Mouse (Mus musculus): ENCODE results near the gene Gm2564. TPM values are rescaled to one million over a fixed set of nuclear protein-coding genes. Genes with fewer than 3 reads are reported as not detected.
"Not testable (repeated sequence)": the region's sequence is repeated elsewhere in the genome, so short reads cannot be mapped to it uniquely, and the experiment has no call there.

The Gm2564 gene
- not detected for polyA plus RNA-seq (2012; fragmentation: generic; extraction: Trizol)
- long read RNA-seq, experiment 1 = 0 reads
- long read RNA-seq, experiment 2 = 0 reads

DNA sequence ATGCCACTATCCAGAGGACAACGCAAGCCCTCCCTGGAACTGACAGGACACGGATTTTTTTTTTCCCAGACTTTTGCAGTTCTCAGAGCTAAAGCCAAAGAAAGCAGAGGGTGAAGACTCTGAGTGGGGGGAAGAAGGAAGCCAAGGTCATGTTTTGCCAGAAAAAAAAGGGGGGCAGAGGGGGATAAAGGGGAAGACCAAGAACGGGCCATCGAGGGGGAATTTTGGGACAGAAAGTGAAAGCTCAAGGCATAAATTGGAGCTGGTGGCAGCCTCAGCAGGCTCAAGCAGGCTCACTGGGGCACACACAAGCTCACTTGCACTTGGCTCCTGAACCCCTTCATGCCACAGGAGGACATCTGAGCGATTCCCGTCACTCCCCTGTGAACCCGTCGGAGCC, at the start of gene Gm2564:
Gm2564 (plus strand) TSS at position 301 of the 400 bp plus-strand sequence.
- not testable (repeated sequence) for H3K79me3 ChIP-seq (ENCODE audit: low read depth); H3K27me3 ChIP-seq (ENCODE audit: control insufficient read depth, insufficient read depth, insufficient read length); H3ac ChIP-seq (ENCODE audit: control insufficient read depth, insufficient read length, low read depth); H3K4me3 ChIP-seq (ENCODE audit: insufficient read depth, poor library complexity, severe bottlenecking); H3K79me2 ChIP-seq (ENCODE audit: control insufficient read depth, insufficient read depth); H3K36me3 ChIP-seq (ENCODE audit: control insufficient read depth, insufficient read depth)

GRCm38 (mm10) chr4:42611895-42612294, 17.6 kb upstream of the Gm2564 start, which contains the start of gene Gm10591:
TSS of gene Gm10591 (plus strand) at chr4:42612195.
- not testable (repeated sequence) for H3ac ChIP-seq (ENCODE audit: control insufficient read depth, insufficient read length, low read depth); H3K36me3 ChIP-seq (ENCODE audit: control insufficient read depth, insufficient read depth); H3K27me3 ChIP-seq (ENCODE audit: control insufficient read depth, insufficient read depth, insufficient read length); H3K79me3 ChIP-seq (ENCODE audit: low read depth); H3K4me3 ChIP-seq (ENCODE audit: insufficient read depth, poor library complexity, severe bottlenecking); H3K79me2 ChIP-seq (ENCODE audit: control insufficient read depth, insufficient read depth)

- not testable (repeated sequence) for H3ac ChIP-seq (ENCODE audit: control insufficient read depth, insufficient read length, low read depth); H3K36me3 ChIP-seq (ENCODE audit: control insufficient read depth, insufficient read depth); H3K4me3 ChIP-seq (ENCODE audit: insufficient read depth, poor library complexity, severe bottlenecking); H3K79me2 ChIP-seq (ENCODE audit: control insufficient read depth, insufficient read depth); H3K27me3 ChIP-seq (ENCODE audit: control insufficient read depth, insufficient read depth, insufficient read length); H3K79me3 ChIP-seq (ENCODE audit: low read depth)
Measured at GRCm38 (mm10) chr4:42654951-42655350, 25.4 kb downstream of the Gm2564 start, which contains the start of gene Ccl27b. TSS of gene Ccl27b (plus strand) at chr4:42655251.

DNA sequence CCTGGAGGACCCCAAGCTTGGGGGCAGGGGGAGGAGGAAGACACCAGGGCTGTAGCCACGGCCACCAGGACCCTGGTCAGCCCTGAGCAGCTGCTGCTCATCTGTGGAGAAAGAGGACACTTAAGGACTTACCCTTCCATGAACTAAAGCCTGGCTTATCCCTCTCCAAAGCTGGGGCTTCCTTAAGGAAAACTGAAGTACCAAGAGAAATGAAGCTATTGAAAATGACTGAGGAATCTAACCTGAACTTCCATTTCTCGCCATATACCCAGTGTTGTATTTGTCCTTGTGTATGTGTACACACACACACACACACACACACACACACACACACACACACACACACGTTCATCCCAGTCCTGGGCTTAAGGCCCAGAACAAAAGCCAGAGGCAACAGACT, 32.3 kb downstream of the Gm2564 start, which contains the start of gene Il11ra2:
Il11ra2 (minus strand) TSS at position 101 of the 400 bp plus-strand sequence.
- H3ac ChIP-seq (ENCODE audit: control insufficient read depth, insufficient read length, low read depth); H3K4me3 ChIP-seq (ENCODE audit: insufficient read depth, poor library complexity, severe bottlenecking); H3K79me3 ChIP-seq (ENCODE audit: low read depth); H3K36me3 ChIP-seq (ENCODE audit: control insufficient read depth, insufficient read depth); H3K27me3 ChIP-seq (ENCODE audit: control insufficient read depth, insufficient read depth, insufficient read length); H3K79me2 ChIP-seq (ENCODE audit: control insufficient read depth, insufficient read depth): not testable (repeated sequence)

DNA sequence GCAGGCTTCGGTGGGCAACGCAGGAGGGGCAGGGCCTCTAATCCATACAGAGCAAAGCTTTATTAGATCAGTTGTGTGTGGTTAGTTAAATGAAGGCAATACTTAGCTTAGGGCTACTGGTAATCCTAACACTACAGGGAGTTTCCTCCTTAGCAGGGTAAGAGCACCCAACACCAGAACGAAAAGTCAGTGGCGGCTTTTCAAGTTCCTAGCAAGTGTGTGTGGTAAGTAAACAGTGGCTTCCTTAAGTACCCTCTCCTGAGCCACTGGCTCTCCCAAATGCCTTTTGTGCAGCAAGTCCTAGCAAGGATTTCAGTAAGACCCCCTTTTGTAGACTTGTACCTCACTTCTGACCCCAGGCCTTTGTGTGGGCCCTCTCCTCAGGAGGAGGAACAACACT, 45.9 kb downstream of the Gm2564 start:
- not testable (repeated sequence) for H3K79me2 ChIP-seq (ENCODE audit: control insufficient read depth, insufficient read depth); H3K27me3 ChIP-seq (ENCODE audit: control insufficient read depth, insufficient read depth, insufficient read length); H3ac ChIP-seq (ENCODE audit: control insufficient read depth, insufficient read length, low read depth); H3K4me3 ChIP-seq (ENCODE audit: insufficient read depth, poor library complexity, severe bottlenecking); H3K79me3 ChIP-seq (ENCODE audit: low read depth); H3K36me3 ChIP-seq (ENCODE audit: control insufficient read depth, insufficient read depth)

DNA sequence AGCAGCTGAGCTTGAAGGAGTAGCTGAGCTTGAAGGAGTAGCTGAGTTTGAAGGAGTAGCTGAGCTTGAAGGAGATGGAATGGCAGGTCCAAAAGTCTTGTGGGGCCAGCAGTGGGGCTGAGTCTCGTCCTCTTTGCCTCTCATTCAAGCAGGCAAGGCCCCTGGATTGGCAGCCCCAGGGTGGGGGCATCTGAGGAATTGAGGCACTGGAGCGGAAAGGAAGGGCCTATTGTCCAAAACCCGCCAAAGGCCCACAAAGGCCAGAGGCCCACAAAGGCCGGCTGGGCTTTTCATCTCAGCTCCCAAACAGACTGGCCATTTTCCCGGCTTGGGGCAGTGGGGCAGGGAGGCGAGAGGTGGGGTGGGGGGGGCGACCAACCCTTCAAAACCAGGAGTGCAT, 49.8 kb downstream of the Gm2564 start:
- H3K79me3 ChIP-seq (ENCODE audit: low read depth); H3K36me3 ChIP-seq (ENCODE audit: control insufficient read depth, insufficient read depth); H3K79me2 ChIP-seq (ENCODE audit: control insufficient read depth, insufficient read depth); H3K27me3 ChIP-seq (ENCODE audit: control insufficient read depth, insufficient read depth, insufficient read length); H3ac ChIP-seq (ENCODE audit: control insufficient read depth, insufficient read length, low read depth); H3K4me3 ChIP-seq (ENCODE audit: insufficient read depth, poor library complexity, severe bottlenecking): not testable (repeated sequence)

- not testable (repeated sequence) for H3K4me3 ChIP-seq (ENCODE audit: insufficient read depth, poor library complexity, severe bottlenecking); H3K27me3 ChIP-seq (ENCODE audit: control insufficient read depth, insufficient read depth, insufficient read length); H3ac ChIP-seq (ENCODE audit: control insufficient read depth, insufficient read length, low read depth); H3K36me3 ChIP-seq (ENCODE audit: control insufficient read depth, insufficient read depth); H3K79me3 ChIP-seq (ENCODE audit: low read depth); H3K79me2 ChIP-seq (ENCODE audit: control insufficient read depth, insufficient read depth)
Measured at GRCm38 (mm10) chr4:42680374-42681356, 51.1 kb downstream of the Gm2564 start.

Other genes with a start within 250 kb of the Gm2564 start
- gene Gm21586, start 190.3 kb upstream of the Gm2564 start, polyA plus RNA-seq (2012; fragmentation: generic; extraction: Trizol) = not detected
- gene Gm2163, start 163.0 kb upstream of the Gm2564 start, polyA plus RNA-seq (2012; fragmentation: generic; extraction: Trizol) = not detected
- gene Fam205a2, start 101.5 kb upstream of the Gm2564 start, polyA plus RNA-seq (2012; fragmentation: generic; extraction: Trizol) = not detected
- not detected for gene Gm10591, start 17.5 kb upstream of the Gm2564 start, polyA plus RNA-seq (2012; fragmentation: generic; extraction: Trizol)
- not detected for gene Ccl27b, start 25.5 kb downstream of the Gm2564 start, polyA plus RNA-seq (2012; fragmentation: generic; extraction: Trizol)
- gene Il11ra2, start 32.2 kb downstream of the Gm2564 start, polyA plus RNA-seq (2012; fragmentation: generic; extraction: Trizol) = not detected
- not detected for gene 4930578G10Rik, start 105.8 kb downstream of the Gm2564 start, polyA plus RNA-seq (2012; fragmentation: generic; extraction: Trizol)
- gene Ccl19, start 126.9 kb downstream of the Gm2564 start, polyA plus RNA-seq (2012; fragmentation: generic; extraction: Trizol) = not detected
- gene Ccl21a, start 144.3 kb downstream of the Gm2564 start, polyA plus RNA-seq (2012; fragmentation: generic; extraction: Trizol) = not detected
- gene Fam205a1, start 224.2 kb downstream of the Gm2564 start, polyA plus RNA-seq (2012; fragmentation: generic; extraction: Trizol) = not detected
- gene Gm12394, start 227.1 kb downstream of the Gm2564 start, polyA plus RNA-seq (2012; fragmentation: generic; extraction: Trizol) = not detected
- not detected for gene Fam205c, start 244.5 kb downstream of the Gm2564 start, polyA plus RNA-seq (2012; fragmentation: generic; extraction: Trizol)

Data from C2C12 (cell line).